ENCODE assay signal across 10 mouse cellular contexts in genomic region chr6:113856790-113857189, GRCm38 (mm10).
DNase-seq lines count a peak whose midpoint lies in the region; ATAC-seq and TF ChIP-seq lines count a peak whose summit lies in the region.
"Had no signal": no experiment of that assay in that cellular context is flagged by ENCODE, and none has a peak within 500 bp of the region (broad histone marks: within the 10 kb centered on the region; RNA-seq: fewer than 3 reads in every experiment).

No protein-coding gene starts in this region.

- no peak for TF ChIP-seq POLR2A in brain, embryonic 14.5 days (IDR thresholded peaks at IDR 0.05; ENCODE audit: borderline replicate concordance, extremely low read depth, insufficient read depth, insufficient read length, poor library complexity, severe bottlenecking)

- WGBS in hindbrain, embryonic 15.5 days: 34% methylated on average over 15 of the region's 15 CpGs
- WGBS in heart, embryonic 10.5 days: 85% methylated on average over 15 of the region's 15 CpGs

- no peak overlapping the region for H3K9ac ChIP-seq in hindbrain, embryonic 15.5 days

- no peak overlapping the region for H3K4me2 ChIP-seq in hindbrain, embryonic 15.5 days

- H3K27me3 ChIP-seq in hindbrain, embryonic 15.5 days: no peaks in the 10 kb centered on the region
- peaks cover 30% of the 10 kb centered on the region for H3K27me3 ChIP-seq in heart, embryonic 10.5 days (ENCODE audit: insufficient read depth, poor library complexity, severe bottlenecking)

- H3K4me3 ChIP-seq in hindbrain, embryonic 15.5 days: no peak overlapping the region
- H3K4me3 ChIP-seq in heart, embryonic 10.5 days: no peak overlapping the region
- H3K4me3 ChIP-seq: erythroblast, embryonic 14.5 days had no signal

- no peak for TF ChIP-seq CTCF in brain, embryonic 14.5 days (IDR thresholded peaks at IDR 0.05; ENCODE audit: borderline replicate concordance, extremely low read depth, insufficient read depth, insufficient read length)

- H3K4me1 ChIP-seq in hindbrain, embryonic 15.5 days (replicated peaks): peaks cover 62% of the 10 kb centered on the region
- no peaks in the 10 kb centered on the region for H3K4me1 ChIP-seq in heart, embryonic 10.5 days

- peak overlapping the region; percentile 48; the same call in 1 of the 2 replicates for H3K27ac ChIP-seq in hindbrain, embryonic 15.5 days (replicated peaks)
- H3K27ac ChIP-seq in heart, embryonic 10.5 days: no peak overlapping the region

- intact Hi-C loops in left cerebral cortex, postnatal 25 days (cut with DNase I): loop anchor here (5.0 kb wide), 1 partner anchor 76 kb away; no protein-coding TSS in a partner anchor

- peak; percentile 94 for DNase-seq in brain, embryonic 14.5 days (ENCODE audit: low read depth)
- peak; percentile 88 to 90 for DNase-seq in cerebellum, postnatal 36 days
- peak; percentile 76 to 96 for DNase-seq in left cerebral cortex, postnatal 25 days (ENCODE audit: low spot score in 2 of 2)
- no peak for DNase-seq in heart, embryonic 10.5 days (ENCODE audit: low spot score)
- DNase-seq in gastrocnemius, adult 8-10 months (ENCODE audit: low spot score in 2 of 2): no peak
- no peak for DNase-seq in thymus, postnatal 14 days
- no peak for DNase-seq in urinary bladder, postnatal 25 days (ENCODE audit: low spot score)
- DNase-seq: adrenal gland, postnatal 36 days had no signal

- no peaks in the 10 kb centered on the region for H3K36me3 ChIP-seq in hindbrain, embryonic 15.5 days
- no peaks in the 10 kb centered on the region for H3K36me3 ChIP-seq in heart, embryonic 10.5 days

- H3K9me3 ChIP-seq in hindbrain, embryonic 15.5 days: no peaks in the 10 kb centered on the region
- H3K9me3 ChIP-seq in heart, embryonic 10.5 days: no peaks in the 10 kb centered on the region

- peak; percentile 55 for ATAC-seq in hindbrain, embryonic 15.5 days (ENCODE audit: low FRiP score, low read depth)

Comparison
In these comparisons a context has a peak if more than half of its experiments do, and no peak if none do; other contexts are left out.
1. DNase-seq: peak in brain, embryonic 14.5 days (single experiment), cerebellum, postnatal 36 days (2 of 2) and left cerebral cortex, postnatal 25 days (2 of 2); none in heart, embryonic 10.5 days (single experiment), gastrocnemius, adult 8-10 months (0 of 2), thymus, postnatal 14 days (single experiment) and urinary bladder, postnatal 25 days (single experiment).